Mouse (Mus musculus): ENCODE measurements around the gene Col26a1.

DNA sequence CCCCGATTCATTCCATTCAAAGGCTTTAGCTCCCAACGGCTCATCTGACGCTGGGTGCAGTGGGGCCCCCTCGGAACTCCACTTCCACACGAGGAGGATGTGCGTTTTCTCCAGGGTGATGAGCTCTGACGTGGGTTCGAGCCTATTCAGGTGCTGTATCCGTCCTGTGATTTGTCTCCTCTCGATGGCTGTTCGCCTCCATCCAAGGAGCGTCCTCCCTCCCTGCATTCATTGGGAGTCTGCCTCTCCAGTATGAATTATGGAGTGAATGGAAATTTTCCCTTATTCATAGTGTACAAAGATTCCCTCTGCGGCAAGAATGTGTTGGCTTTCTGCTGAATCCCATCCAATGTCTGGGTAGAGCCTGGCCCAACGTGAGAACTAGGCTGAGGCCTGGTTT lies 48.9 kb upstream of the Col26a1 start:
- TF ChIP-seq CTCF (IDR thresholded peaks at IDR 0.05; ENCODE audit: extremely low read depth, insufficient read length, insufficient replicate concordance, low read depth, low read length), result no peak
- no peak for TF ChIP-seq POLR2A (IDR thresholded peaks at IDR 0.05; ENCODE audit: low read depth, low read length)

Measured in small intestine, adult 2 months (tissue).